Mouse (Mus musculus): ENCODE measurements around the gene Dcakd. TPM values are rescaled to one million over a fixed set of nuclear protein-coding genes. Genes with fewer than 3 reads are reported as not detected.
A peak's percentile ranks its signal among the peaks of the same experiment; 100 is the strongest.

The Dcakd gene
- total RNA-seq, 2 experiments from 2014 or later = 48.3 to 50.9 TPM

GRCm38 (mm10) chr11:102946265-102946991, 81.7 kb downstream of the Dcakd start, which contains the start of gene C1ql1:
TSS of gene C1ql1 (minus strand) at chr11:102946688.
- Histone ChIP-seq H3K27ac (no peak within 1 kb of the TSS), H3K4me3 (peak within 1 kb of the TSS; percentile 23; the same call in 1 of the 2 replicates)
- intact Hi-C loops (cut with DNase I) = loop anchor here (2.0 kb wide), 1 partner anchor 22 kb away; the partner anchor contains the start of gene Kif18b
- DNase-seq (ENCODE audit: extremely low spot score in 1 of 2, low spot score in 2 of 2) = peak; percentile 49 to 72
- TF ChIP-seq CTCF (IDR thresholded peaks at IDR 0.05) = no peak

DNA sequence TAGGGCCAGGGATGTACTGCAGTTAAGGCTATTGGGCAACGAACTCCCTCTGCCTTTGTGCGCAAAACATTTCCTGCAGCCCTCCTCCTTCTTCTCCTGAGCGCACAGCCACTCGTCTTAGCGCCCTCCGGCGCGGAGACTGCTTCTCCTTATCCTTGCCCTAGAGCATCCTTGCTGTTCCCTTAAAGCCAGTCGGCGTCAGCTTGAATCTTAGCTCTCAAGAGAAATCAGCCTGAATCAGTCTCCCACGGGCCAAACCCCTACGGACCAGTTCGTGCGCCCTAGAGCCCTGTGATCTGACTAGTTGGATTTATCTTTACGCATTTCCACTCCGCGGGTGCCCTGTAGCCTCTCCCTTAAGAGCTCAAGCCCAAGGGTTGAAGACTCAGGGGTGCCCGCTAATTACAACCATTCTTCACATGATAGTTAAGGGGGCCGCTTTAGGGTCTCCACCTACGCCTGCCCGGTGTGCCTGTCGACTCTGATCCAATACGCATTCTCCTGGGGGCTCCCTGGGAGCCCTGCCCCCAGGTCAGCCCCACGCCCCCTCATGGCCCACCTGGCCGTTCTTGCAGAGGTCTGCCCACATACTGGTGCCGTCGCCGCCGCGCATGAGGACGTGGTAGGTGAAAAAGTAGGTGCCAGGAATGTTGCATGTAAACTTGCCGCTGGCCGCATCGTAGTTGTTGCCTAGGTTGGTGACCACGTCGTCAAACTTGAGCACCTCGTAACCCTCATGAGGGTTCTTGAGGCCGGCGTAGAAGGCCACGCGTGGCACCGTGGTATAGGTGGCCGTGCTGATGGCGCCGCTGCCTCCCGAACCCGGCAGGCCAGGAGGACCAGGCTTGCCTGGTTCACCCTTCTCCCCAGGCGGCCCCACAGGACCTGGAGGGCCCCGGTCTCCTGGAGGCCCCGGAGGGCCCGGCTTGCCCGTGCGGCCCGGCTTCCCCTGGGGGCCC, 82.5 kb downstream of the Dcakd start:
- H3K27ac ChIP-seq = no peak overlapping the region
- no peak for DNase-seq (ENCODE audit: extremely low spot score in 1 of 2, low spot score in 2 of 2)
- peak overlapping the region; percentile 23; the same call in 1 of the 2 replicates for H3K4me3 ChIP-seq
- intact Hi-C loops (cut with DNase I) = loop anchor here (2.0 kb wide), 1 partner anchor 21 kb away; the partner anchor contains the start of gene Kif18b
- TF ChIP-seq CTCF (IDR thresholded peaks at IDR 0.05) = no peak

Small RNAs within 50 kb of the gene (microRNA-seq; reads per million reads assigned to microRNA genes)
- 0.24 to 0.49 reads per million in 2 experiments for gene Mir6931

Other genes with a start within 250 kb of the Dcakd start
- 1 to 10 TPM; 6.1 to 6.6 TPM for gene Gjc1, start 208.6 kb downstream of the Dcakd start, total RNA-seq (2021)
- 1 to 10 TPM; 6.1 to 8.1 TPM for gene Higd1b, start 192.5 kb downstream of the Dcakd start, total RNA-seq (2021)
- 100 to 1,000 TPM; 135 to 138 TPM for gene Eftud2, start 147.3 kb downstream of the Dcakd start, total RNA-seq (2021)
- gene Ccdc103, start 147.1 kb downstream of the Dcakd start, total RNA-seq (2021) = 1 to 10 TPM; 1.8 to 2.6 TPM
- gene Fam187a, start 143.2 kb downstream of the Dcakd start, total RNA-seq (2021) = not detected
- 100 to 1,000 TPM; 111 to 120 TPM for gene Gfap, start 127.4 kb downstream of the Dcakd start, total RNA-seq (2021)
- gene Kif18b, start 103.2 kb downstream of the Dcakd start, total RNA-seq (2021) = not detected
- gene C1ql1, start 81.6 kb downstream of the Dcakd start, total RNA-seq (2021) = 10 to 100 TPM in 1 of 2 experiments, 1 to 10 TPM in 1; 9.3 to 14.0 TPM
- gene Nmt1, start 143 bp downstream of the Dcakd start, total RNA-seq (2021) = 100 to 1,000 TPM; 117 to 130 TPM
- 10 to 100 TPM; 16.5 to 19.0 TPM for gene Plcd3, start 73.3 kb upstream of the Dcakd start, total RNA-seq (2021)
- gene Acbd4, start 73.3 kb upstream of the Dcakd start, total RNA-seq (2021) = 10 to 100 TPM; 72.3 to 88.2 TPM
- 10 to 100 TPM; 49.6 to 50.0 TPM for gene Hexim1, start 87.9 kb upstream of the Dcakd start, total RNA-seq (2021)
- gene Hexim2, start 104.1 kb upstream of the Dcakd start, total RNA-seq (2021) = 10 to 100 TPM; 14.0 to 14.1 TPM
- gene Fmnl1, start 142.8 kb upstream of the Dcakd start, total RNA-seq (2021) = 100 to 1,000 TPM; 186 to 209 TPM
- gene 1700023F06Rik, start 180.2 kb upstream of the Dcakd start, total RNA-seq (2021) = 1 to 10 TPM; 2.2 to 2.7 TPM
- 1 to 10 TPM; 1.7 to 2.9 TPM for gene Spata32, start 190.1 kb upstream of the Dcakd start, total RNA-seq (2021)
- gene Map3k14, start 239.1 kb upstream of the Dcakd start, total RNA-seq (2021) = 1 to 10 TPM; 4.4 to 4.9 TPM

Measured in left cerebral cortex, adult 2 months (tissue).